ENCODE assay signal across 28 mouse cellular contexts in the genomic region with DNA sequence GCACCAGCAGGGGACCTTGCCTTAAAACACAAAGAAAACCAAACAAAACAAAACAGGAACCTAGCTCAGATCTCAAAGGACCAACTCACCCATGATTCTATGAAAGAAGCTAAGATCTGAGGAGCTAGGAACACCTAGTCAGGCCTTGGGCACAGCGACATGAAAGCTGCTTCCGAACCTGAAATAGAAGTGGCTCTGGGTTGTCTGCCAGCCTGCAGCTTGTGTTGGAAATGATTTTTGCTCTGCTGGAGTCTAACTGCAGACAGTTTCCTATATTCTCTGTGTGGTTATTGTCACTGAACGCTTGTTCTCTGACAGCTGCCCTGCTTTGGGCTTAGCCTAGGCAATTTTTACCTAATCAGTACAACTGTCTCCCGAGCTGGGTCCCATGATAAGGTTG.
DNase-seq lines count a peak whose midpoint lies in the region; ATAC-seq and TF ChIP-seq lines count a peak whose summit lies in the region.
"Had no signal": no experiment of that assay in that cellular context is flagged by ENCODE, and none has a peak within 500 bp of the region (broad histone marks: within the 10 kb centered on the region; RNA-seq: fewer than 3 reads in every experiment).

No protein-coding gene starts in this region.

- H3K4me2 ChIP-seq in forebrain, postnatal 0 days (ENCODE audit: low read depth): no peak overlapping the region
- H3K4me2 ChIP-seq in forebrain, embryonic 12.5 days: no peak overlapping the region
- no peak overlapping the region for H3K4me2 ChIP-seq in heart, embryonic 14.5 days (ENCODE audit: low read length)
- no peak overlapping the region for H3K4me2 ChIP-seq in midbrain, embryonic 14.5 days (ENCODE audit: low read length)
- no peak overlapping the region for H3K4me2 ChIP-seq in midbrain, embryonic 16.5 days (ENCODE audit: low read length)
- H3K4me2 ChIP-seq: embryonic facial prominence, embryonic 13.5 days; kidney, embryonic 15.5 days; limb, embryonic 12.5 days; liver, embryonic 15.5 days; lung, embryonic 14.5 days; midbrain, embryonic 11.5 days; neural tube, embryonic 13.5 days; stomach, embryonic 15.5 days had no signal

- WGBS in forebrain, postnatal 0 days: 47% methylated on average over 4 of the region's 4 CpGs
- whole genome bisulfite sequencing in forebrain, embryonic 12.5 days: 73% methylated on average over 4 of the region's 4 CpGs
- WGBS in heart, embryonic 14.5 days: 15% methylated on average over 4 of the region's 4 CpGs
- 59% methylated on average over 4 of the region's 4 CpGs for WGBS in heart, adult 2 months
- 85% methylated on average over 4 of the region's 4 CpGs for WGBS in midbrain, embryonic 14.5 days
- 70% methylated on average over 4 of the region's 4 CpGs for WGBS in midbrain, embryonic 16.5 days

- H3K9me3 ChIP-seq in forebrain, postnatal 0 days (ENCODE audit: low read length): no peaks in the 10 kb centered on the region
- H3K9me3 ChIP-seq in forebrain, embryonic 12.5 days: no peaks in the 10 kb centered on the region
- no peaks in the 10 kb centered on the region for H3K9me3 ChIP-seq in heart, embryonic 14.5 days (ENCODE audit: control insufficient read depth, low read length)
- H3K9me3 ChIP-seq in midbrain, embryonic 14.5 days (ENCODE audit: control insufficient read depth, low read length): no peaks in the 10 kb centered on the region
- H3K9me3 ChIP-seq in midbrain, embryonic 16.5 days (replicated peaks; ENCODE audit: control insufficient read depth, low read length, poor library complexity, severe bottlenecking): no peaks in the 10 kb centered on the region
- H3K9me3 ChIP-seq: embryonic facial prominence, embryonic 13.5 days; forebrain, embryonic 10.5 days; G1E; kidney, embryonic 15.5 days; limb, embryonic 12.5 days; liver, embryonic 15.5 days; neural tube, embryonic 13.5 days; stomach, embryonic 15.5 days had no signal

- peak; percentile 56 for DNase-seq in forebrain, postnatal 0 days
- DNase-seq in heart, adult 2 months: no peak
- DNase-seq in midbrain, embryonic 14.5 days: no peak
- no peak for DNase-seq in adrenal gland, postnatal 36 days
- DNase-seq: adrenal gland, adult 8-10 months; cerebellum, adult 11-12 months; cerebellum, postnatal 10 days; gastrocnemius, postnatal 25 days; heart, adult 11 months; kidney, adult 18-20 months; kidney, postnatal 25 days; lung, embryonic 14.5 days; lung, postnatal 14 days; thymus, postnatal 14 days had no signal

- no peak overlapping the region for H3K4me3 ChIP-seq in forebrain, postnatal 0 days (ENCODE audit: low read depth, low read length)
- no peak overlapping the region for H3K4me3 ChIP-seq in forebrain, embryonic 12.5 days (replicated peaks)
- H3K4me3 ChIP-seq in heart, embryonic 14.5 days (ENCODE audit: control insufficient read depth in 1 of 2, insufficient read depth in 1 of 2, low read depth in 1 of 2, low read length in 2 of 2): no peak overlapping the region
- H3K4me3 ChIP-seq in heart, adult 2 months: no peak overlapping the region
- H3K4me3 ChIP-seq in midbrain, embryonic 14.5 days (replicated peaks; ENCODE audit: low read depth, low read length): no peak overlapping the region
- H3K4me3 ChIP-seq in midbrain, embryonic 16.5 days (ENCODE audit: low read depth, low read length): no peak overlapping the region
- H3K4me3 ChIP-seq: embryonic facial prominence, embryonic 13.5 days; forebrain, embryonic 10.5 days; kidney, embryonic 15.5 days; limb, embryonic 12.5 days; liver, embryonic 15.5 days; neural tube, embryonic 13.5 days; stomach, embryonic 15.5 days had no signal

- H3K4me1 ChIP-seq in forebrain, postnatal 0 days (ENCODE audit: insufficient read depth): peaks cover 14% of the 10 kb centered on the region
- H3K4me1 ChIP-seq in forebrain, embryonic 12.5 days: peaks cover 4% of the 10 kb centered on the region; the same call in 1 of the 2 replicates
- H3K4me1 ChIP-seq in heart, embryonic 14.5 days (ENCODE audit: control insufficient read depth in 2 of 2, insufficient read depth in 2 of 2, low read length in 2 of 2): peaks cover 28 to 37% of the 10 kb centered on the region in 2 experiments
- peaks cover 4% of the 10 kb centered on the region for H3K4me1 ChIP-seq in heart, adult 2 months (ENCODE audit: control insufficient read depth, insufficient read depth, low read length)
- H3K4me1 ChIP-seq in midbrain, embryonic 14.5 days (ENCODE audit: control insufficient read depth, insufficient read depth, low read length): peaks cover 3% of the 10 kb centered on the region; the same call in 1 of the 2 replicates
- H3K4me1 ChIP-seq in midbrain, embryonic 16.5 days (ENCODE audit: control insufficient read depth, insufficient read depth, low read length): 0 out of 2 replicates have a peak, but pooled peaks cover 3% of the 10 kb centered on the region
- H3K4me1 ChIP-seq: stomach, embryonic 15.5 days had no signal

- ATAC-seq in forebrain, postnatal 0 days: no peak
- ATAC-seq in forebrain, embryonic 12.5 days (ENCODE audit: low FRiP score): no peak
- ATAC-seq in heart, embryonic 14.5 days (ENCODE audit: insufficient number of reproducible peaks, insufficient read depth, low FRiP score, low read depth): no peak
- no peak for ATAC-seq in midbrain, embryonic 14.5 days (ENCODE audit: low FRiP score, low TSS enrichment)
- no peak for ATAC-seq in midbrain, embryonic 16.5 days
- ATAC-seq: forebrain, embryonic 16.5 days; hindbrain, embryonic 16.5 days had no signal

- intact Hi-C loops in heart, adult 2 months (cut with DNase I): no loop called here

- no peak overlapping the region for H3K9ac ChIP-seq in forebrain, postnatal 0 days
- no peak overlapping the region for H3K9ac ChIP-seq in forebrain, embryonic 12.5 days
- no peak overlapping the region for H3K9ac ChIP-seq in heart, embryonic 14.5 days (ENCODE audit: low read length)
- H3K9ac ChIP-seq in heart, adult 2 months (ENCODE audit: low read depth, low read length): no peak overlapping the region
- no peak overlapping the region for H3K9ac ChIP-seq in midbrain, embryonic 14.5 days (replicated peaks; ENCODE audit: low read length)
- no peak overlapping the region for H3K9ac ChIP-seq in midbrain, embryonic 16.5 days (ENCODE audit: low read depth, low read length)
- H3K9ac ChIP-seq: embryonic facial prominence, embryonic 13.5 days; kidney, embryonic 15.5 days; limb, embryonic 12.5 days; liver, embryonic 15.5 days; lung, embryonic 14.5 days; neural tube, embryonic 13.5 days; stomach, embryonic 15.5 days had no signal

- no peak for TF ChIP-seq EP300 in heart, adult 2 months (IDR thresholded peaks at IDR 0.05; ENCODE audit: insufficient read depth, low read depth, low read length)

- TF ChIP-seq CTCF in forebrain, postnatal 0 days (IDR thresholded peaks at IDR 0.05; ENCODE audit: low read depth): no peak
- no peak for TF ChIP-seq CTCF in heart, adult 2 months (IDR thresholded peaks at IDR 0.05)

- no peaks in the 10 kb centered on the region for H3K36me3 ChIP-seq in forebrain, postnatal 0 days (ENCODE audit: insufficient read depth)
- H3K36me3 ChIP-seq in forebrain, embryonic 12.5 days (replicated peaks): no peaks in the 10 kb centered on the region
- no peaks in the 10 kb centered on the region for H3K36me3 ChIP-seq in heart, embryonic 14.5 days (ENCODE audit: control insufficient read depth, insufficient read depth, low read length)
- H3K36me3 ChIP-seq in heart, adult 2 months (ENCODE audit: control insufficient read depth, insufficient read depth, low read length): no peaks in the 10 kb centered on the region
- no peaks in the 10 kb centered on the region for H3K36me3 ChIP-seq in midbrain, embryonic 14.5 days (ENCODE audit: control insufficient read depth, insufficient read depth, low read length)
- no peaks in the 10 kb centered on the region for H3K36me3 ChIP-seq in midbrain, embryonic 16.5 days (ENCODE audit: control insufficient read depth, insufficient read depth, low read length)
- H3K36me3 ChIP-seq: embryonic facial prominence, embryonic 13.5 days; forebrain, embryonic 10.5 days; kidney, embryonic 15.5 days; limb, embryonic 12.5 days; liver, embryonic 15.5 days; neural tube, embryonic 13.5 days; stomach, embryonic 15.5 days had no signal

- no peaks in the 10 kb centered on the region for H3K27me3 ChIP-seq in forebrain, postnatal 0 days (ENCODE audit: insufficient read depth, low read length)
- 0 out of 2 replicates have a peak, but pooled peaks cover 3% of the 10 kb centered on the region for H3K27me3 ChIP-seq in forebrain, embryonic 12.5 days
- no peaks in the 10 kb centered on the region for H3K27me3 ChIP-seq in heart, embryonic 14.5 days (ENCODE audit: control insufficient read depth, insufficient read depth, low read length)
- no peaks in the 10 kb centered on the region for H3K27me3 ChIP-seq in heart, adult 2 months (ENCODE audit: control insufficient read depth, insufficient read depth, low read length)
- H3K27me3 ChIP-seq in midbrain, embryonic 14.5 days (ENCODE audit: control insufficient read depth, insufficient read depth, low read length): no peaks in the 10 kb centered on the region
- H3K27me3 ChIP-seq in midbrain, embryonic 16.5 days (ENCODE audit: control insufficient read depth, insufficient read depth, low read depth, low read length): no peaks in the 10 kb centered on the region
- H3K27me3 ChIP-seq: embryonic facial prominence, embryonic 13.5 days; kidney, embryonic 15.5 days; liver, embryonic 15.5 days; neural tube, embryonic 13.5 days; stomach, embryonic 15.5 days had no signal

- H3K27ac ChIP-seq in forebrain, postnatal 0 days (ENCODE audit: low read depth, low read length): no peak overlapping the region
- H3K27ac ChIP-seq in forebrain, embryonic 12.5 days: no peak overlapping the region
- peak overlapping the region; percentile 15 to 49; a peak in 1 of 4 replicates for H3K27ac ChIP-seq in heart, embryonic 14.5 days (replicated peaks in 1 of 2; ENCODE audit: control insufficient read depth in 1 of 2, insufficient read depth in 1 of 2, low read depth in 2 of 2, low read length in 2 of 2)
- no peak overlapping the region for H3K27ac ChIP-seq in heart, adult 2 months
- 0 out of 2 replicates have a peak overlapping the region, but pooled peaks have one; percentile 38 for H3K27ac ChIP-seq in midbrain, embryonic 14.5 days (replicated peaks; ENCODE audit: low read depth, low read length)
- H3K27ac ChIP-seq in midbrain, embryonic 16.5 days (ENCODE audit: low read length): no peak overlapping the region
- H3K27ac ChIP-seq: embryonic facial prominence, embryonic 13.5 days; forebrain, embryonic 10.5 days; kidney, embryonic 15.5 days; limb, embryonic 12.5 days; liver, embryonic 15.5 days; neural tube, embryonic 13.5 days; stomach, embryonic 15.5 days had no signal

- H3K79me2 ChIP-seq in heart, adult 2 months (replicated peaks; ENCODE audit: control insufficient read depth, insufficient read depth, low read length): no peaks in the 10 kb centered on the region

- TF ChIP-seq POLR2A in heart, adult 2 months (IDR thresholded peaks at IDR 0.05; ENCODE audit: insufficient read depth, low read depth, low read length): no peak

Comparison
In these comparisons a context has a peak if more than half of its experiments do, and no peak if none do; other contexts are left out.
1. H3K27ac ChIP-seq: peak in heart, embryonic 14.5 days (2 of 2) and midbrain, embryonic 14.5 days (single experiment); none in forebrain, postnatal 0 days (single experiment), forebrain, embryonic 12.5 days (single experiment), heart, adult 2 months (single experiment) and midbrain, embryonic 16.5 days (single experiment).